Mouse (Mus musculus) cerebellum, adult 9-10 months (tissue): ENCODE results near the gene Dll1.

Experiments used
- DNase-seq: peaks from one replicate; pipeline ENCODE4 v3.0.0; 2022

The Dll1 gene

GRCm38 (mm10) chr17:15378413-15379109 is 1.9 kb upstream of the Dll1 start:
- DNase-seq: no peak

- DNase-seq: no peak
Observed at GRCm38 (mm10) chr17:15377901-15378300, 1.2 kb upstream of the Dll1 start.

GRCm38 (mm10) chr17:15375701-15376493 is 775 bp downstream of the Dll1 start:
- no peak for DNase-seq

- no peak for DNase-seq
Observed at GRCm38 (mm10) chr17:15375224-15375623, 1.4 kb downstream of the Dll1 start.

DNA sequence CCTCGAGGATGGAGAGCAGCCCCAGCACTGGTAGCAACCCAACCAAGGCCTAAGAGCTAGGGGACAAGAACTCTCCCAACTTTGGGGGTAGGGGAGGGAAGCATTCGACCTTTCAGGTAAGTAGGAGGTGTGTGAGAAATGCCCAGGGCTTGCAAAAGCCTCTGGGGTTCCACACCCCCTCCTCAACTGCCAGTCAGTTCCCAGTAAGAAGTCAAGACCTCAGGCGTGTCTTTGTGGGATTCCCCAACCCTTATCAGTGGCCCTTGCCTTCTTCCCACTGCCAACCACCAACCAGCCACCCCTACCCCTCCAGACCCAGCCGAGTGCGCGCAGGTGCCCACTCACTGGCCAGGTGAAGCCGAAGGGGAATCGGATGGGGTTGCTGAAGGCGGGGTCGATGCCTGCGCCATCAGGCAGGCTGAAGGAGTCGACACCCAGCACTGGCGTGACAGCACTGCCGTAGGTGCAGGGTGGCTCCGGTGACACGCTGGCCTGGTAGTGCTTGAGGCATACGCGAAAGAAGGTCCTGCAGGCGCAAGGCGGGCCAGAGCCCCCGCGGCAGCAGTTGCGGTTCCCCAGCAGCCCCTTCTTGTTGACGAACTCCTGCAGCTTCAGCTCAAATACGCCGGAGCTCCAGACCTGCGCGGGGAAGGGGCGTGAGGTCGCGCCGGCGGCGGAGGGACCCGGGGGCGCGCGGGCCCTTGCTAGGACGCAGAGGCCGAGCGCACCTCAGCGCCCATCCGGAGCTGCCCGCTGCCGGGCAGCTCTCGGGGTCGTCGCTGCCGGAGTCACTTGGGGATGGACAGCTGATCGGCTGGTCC is 2.1 kb downstream of the Dll1 start:
- no peak for DNase-seq

GRCm38 (mm10) chr17:15372931-15373652 is 3.6 kb downstream of the Dll1 start:
- no peak for DNase-seq

- DNase-seq: no peak
Observed at GRCm38 (mm10) chr17:15371967-15372835, 4.5 kb downstream of the Dll1 start.

- DNase-seq: no peak
Observed at GRCm38 (mm10) chr17:15370401-15370800, 6.3 kb downstream of the Dll1 start.

DNA sequence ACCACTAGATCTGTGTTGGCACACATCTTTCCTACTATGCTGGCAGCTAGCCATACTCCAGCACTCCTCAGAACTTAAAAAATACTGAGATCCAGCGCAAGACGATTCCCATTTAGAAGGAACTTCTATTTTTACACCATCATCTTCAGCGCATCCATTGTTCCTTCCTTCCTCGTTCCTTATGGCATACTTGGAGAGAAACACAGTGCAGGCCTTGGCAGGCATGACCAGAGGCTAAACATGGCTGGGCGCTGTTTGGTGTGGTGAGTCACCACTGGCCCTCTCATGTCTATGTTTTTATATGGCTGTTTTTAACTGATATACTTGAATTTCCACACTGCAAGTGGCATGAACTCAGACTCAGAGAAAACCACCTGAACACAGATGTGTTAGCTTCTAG is 11.0 kb downstream of the Dll1 start:
- DNase-seq: no peak

GRCm38 (mm10) chr17:15363656-15364055 is 13.0 kb downstream of the Dll1 start:
- DNase-seq: no peak

DNA sequence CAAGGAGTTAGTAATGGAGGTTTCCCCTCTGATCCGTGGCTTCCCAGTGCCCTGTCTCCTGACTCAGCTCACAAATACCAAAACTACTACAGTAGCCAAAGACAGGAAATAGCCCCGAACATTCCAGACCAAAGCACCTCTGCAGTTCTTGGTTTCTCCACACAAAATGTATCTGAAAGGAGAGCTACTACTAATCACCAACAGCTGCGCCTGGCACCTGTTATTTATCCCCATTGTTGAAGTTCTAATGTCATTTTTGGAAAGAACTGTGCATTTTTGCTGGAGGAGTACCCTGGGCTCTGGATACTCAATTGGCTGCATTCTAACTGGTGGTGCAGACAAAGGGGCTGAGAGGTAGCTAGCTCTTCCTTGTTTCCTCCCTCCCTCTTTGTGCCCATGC is 19.6 kb downstream of the Dll1 start:
- no peak for DNase-seq

- no peak for DNase-seq
Observed at GRCm38 (mm10) chr17:15356526-15356925, 20.1 kb downstream of the Dll1 start.

GRCm38 (mm10) chr17:15355072-15355471 is 21.6 kb downstream of the Dll1 start:
- no peak for DNase-seq

- DNase-seq: no peak
Observed at GRCm38 (mm10) chr17:15354006-15354405, 22.7 kb downstream of the Dll1 start.

DNA sequence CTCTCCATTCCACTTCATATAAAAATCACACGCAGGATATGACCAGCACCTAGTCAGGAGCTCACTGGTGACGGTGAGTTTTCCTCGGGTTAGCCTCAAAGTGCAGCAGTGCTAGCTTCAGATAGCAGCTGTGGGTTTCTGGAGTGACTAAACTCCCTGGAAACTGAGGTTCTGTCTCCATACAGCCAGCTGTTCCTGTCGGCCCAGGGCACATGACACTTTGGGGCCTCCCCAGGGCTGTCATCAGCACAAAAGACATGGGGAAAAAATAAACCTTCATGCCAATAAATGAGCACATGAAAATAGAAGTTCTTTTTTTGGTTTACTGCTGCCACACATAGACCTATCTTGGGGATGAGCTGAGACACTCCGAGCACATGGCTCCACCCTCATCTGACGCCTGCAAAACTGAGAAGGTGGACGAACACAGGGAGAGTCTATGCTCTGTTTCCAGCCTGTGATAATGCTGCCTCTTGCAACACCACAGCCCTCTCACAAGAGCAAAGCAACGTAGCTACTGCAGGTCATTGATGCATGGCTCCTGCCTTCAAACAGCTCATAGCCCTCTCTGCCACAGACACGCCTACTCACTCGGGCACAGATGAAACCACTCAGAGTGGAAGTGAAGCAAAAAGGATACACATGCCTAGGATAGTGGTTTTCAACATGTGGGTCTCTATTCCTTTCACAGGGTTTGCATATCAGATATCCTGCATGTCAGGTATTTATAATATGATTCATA is 23.6 kb downstream of the Dll1 start:
- no peak for DNase-seq

DNA sequence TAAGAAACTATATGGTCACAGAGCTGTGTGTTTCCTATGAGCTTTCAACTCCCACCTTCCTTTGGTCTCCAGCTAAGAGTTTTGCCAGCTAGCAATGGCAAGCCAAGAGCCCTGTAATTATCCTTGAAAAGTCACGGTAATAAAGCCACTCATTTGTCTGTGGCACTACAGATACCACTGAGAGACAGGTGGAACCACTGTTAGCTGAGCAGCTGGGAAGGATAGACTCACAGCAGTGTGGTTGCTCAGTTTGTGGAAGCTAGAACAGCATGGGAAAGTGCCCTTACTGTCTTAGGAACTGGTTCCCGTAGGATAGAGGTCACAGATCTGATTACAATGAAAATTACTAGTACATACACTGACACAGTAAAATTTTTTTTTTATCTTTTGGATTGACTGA is 26.5 kb downstream of the Dll1 start:
- DNase-seq: no peak

DNA sequence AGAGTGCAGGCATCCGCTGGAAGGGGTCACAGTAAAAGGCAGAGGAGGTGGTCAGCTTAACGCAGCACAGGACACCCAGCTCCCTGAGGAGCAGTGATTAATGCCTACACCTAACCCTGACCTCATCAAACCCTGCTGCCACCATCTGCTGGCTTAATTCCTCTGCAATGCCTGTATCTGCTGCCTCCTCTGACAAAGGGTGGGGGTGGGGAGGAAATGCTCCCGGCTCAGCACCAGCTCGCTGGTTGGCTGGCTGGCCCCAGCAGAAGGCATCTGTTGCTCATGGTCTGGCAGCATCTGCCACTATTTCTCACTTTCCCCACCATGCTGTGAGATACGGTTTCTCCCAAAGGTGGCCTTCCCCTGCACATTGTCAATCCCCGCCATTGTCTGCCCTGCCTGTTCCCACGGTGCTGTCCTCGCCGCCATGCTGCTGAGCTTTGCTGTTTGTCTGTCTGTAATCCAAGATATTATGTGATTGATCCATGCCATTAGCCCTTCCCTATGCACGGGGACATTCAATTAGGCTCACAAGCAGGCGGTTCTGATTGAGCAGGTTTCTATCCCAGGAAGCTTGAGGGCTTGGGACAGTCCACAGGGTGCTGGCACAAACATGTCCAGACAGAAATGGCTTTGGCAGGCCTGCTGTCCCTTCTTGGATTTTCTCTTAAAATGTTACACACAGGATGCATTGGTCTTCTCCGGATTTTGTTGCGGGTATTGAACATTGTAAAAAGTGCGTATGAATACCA is 33.4 kb downstream of the Dll1 start:
- DNase-seq: peak; percentile 77

- no peak for DNase-seq
Observed at GRCm38 (mm10) chr17:15337906-15338305, 38.8 kb downstream of the Dll1 start.

DNA sequence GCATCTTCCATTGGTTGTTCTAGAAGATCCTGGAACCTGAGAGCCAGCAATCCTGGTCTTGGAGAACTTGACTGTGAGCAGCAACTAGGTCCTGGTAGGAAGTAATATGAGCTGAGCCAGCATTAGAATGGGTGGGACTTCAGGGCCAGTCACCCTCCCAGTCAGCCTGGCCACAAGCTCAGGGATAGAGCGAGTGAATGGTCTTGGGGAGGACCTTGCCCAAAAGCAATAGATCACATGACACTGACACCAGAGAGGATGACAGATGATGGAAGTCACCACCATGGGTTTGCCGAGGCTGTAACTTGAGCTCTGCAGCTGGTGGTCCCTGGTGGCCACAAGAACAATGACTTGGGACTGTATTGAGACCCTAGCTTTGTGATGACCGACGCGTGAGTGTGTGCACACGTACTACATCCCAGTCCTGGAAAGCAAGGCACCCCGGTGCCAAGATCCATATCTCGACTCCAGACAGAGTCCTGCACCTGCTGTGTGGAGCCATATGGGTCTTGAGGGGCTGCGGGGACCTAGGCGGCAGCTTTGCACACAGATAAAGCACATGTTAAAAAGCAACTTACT is 46.8 kb downstream of the Dll1 start:
- DNase-seq: no peak

DNA sequence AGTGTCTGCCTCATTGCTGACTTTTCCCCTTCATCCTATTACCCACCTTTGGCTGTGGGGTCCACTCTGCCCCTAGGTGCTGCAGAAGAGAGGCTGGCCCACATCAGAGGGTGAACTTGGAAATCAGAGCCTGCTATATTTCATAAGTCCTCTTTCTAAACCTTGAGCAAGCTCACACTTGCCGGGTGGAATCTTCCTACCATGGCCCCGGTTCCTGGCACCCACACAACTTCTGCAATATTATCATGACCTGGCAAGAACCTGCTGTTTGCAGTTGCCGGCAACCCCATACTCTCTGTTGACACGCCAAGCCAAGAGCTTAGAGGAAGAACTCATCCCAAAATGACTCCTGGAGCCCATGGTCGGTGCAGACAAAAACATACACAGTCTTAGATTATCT is 49.6 kb downstream of the Dll1 start:
- DNase-seq: no peak
